In the genomic region with DNA sequence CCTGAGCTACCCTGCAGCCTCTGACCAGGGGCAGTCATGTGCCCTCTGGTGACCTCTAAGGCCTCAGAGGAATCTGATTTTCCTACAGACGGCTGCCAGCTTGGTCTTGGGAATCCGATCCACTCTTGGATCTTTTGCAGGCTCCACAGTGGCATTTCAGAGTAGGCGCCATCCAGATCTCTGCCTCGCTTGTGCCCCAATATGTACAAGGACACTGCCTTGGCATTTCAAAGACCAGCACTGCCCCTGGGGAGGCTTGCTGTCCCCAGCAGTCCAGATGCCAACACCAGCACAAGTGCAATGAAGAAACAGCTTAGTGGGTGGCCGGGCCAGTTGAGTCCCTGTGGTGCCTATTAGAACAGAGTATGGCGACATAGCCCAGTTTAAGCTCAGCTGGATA, we compare ENCODE assay signal across 15 mouse cellular contexts.
DNase-seq lines count a peak whose midpoint lies in the region; ATAC-seq and TF ChIP-seq lines count a peak whose summit lies in the region.
"Had no signal": no experiment of that assay in that cellular context is flagged by ENCODE, and none has a peak within 500 bp of the region (broad histone marks: within the 10 kb centered on the region; RNA-seq: fewer than 3 reads in every experiment).

No protein-coding gene starts in this region.

- intact Hi-C loops in gastrocnemius, postnatal 14 days (cut with DNase I; ENCODE audit: low total_unique reads) = no loop called here

- no peak for TF ChIP-seq CTCF in Patski (IDR thresholded peaks at IDR 0.05)

- ATAC-seq in Patski = peak; percentile 1
- ATAC-seq: activated CD4-positive, CD25-positive, alpha-beta regulatory T cell, adult 4 months had no signal

- no peak for DNase-seq in Patski (ENCODE audit: low read depth, low spot score)
- peak; percentile 55 for DNase-seq in adrenal gland, adult 2 months
- DNase-seq in gastrocnemius, postnatal 14 days = peak; percentile 44
- peak; percentile 30 for DNase-seq in kidney, postnatal 10 days
- DNase-seq in urinary bladder, postnatal 14 days (ENCODE audit: low spot score) = no peak
- DNase-seq in layer of hippocampus, adult 11-12 months (ENCODE audit: low spot score) = no peak
- DNase-seq in c-Kit-positive CD71-positive TER-119-positive erythroid progenitor cells, embryonic 14.5 days (ENCODE audit: low spot score) = no peak
- no peak for DNase-seq in spleen, adult 12 weeks (ENCODE audit: low spot score)
- DNase-seq: cerebellum, postnatal 36 days; thymus, postnatal 25 days had no signal

- no peaks in the 10 kb centered on the region for H3K27me3 ChIP-seq in Patski
- H3K27me3 ChIP-seq: embryonic facial prominence, embryonic 13.5 days; heart, embryonic 13.5 days; midbrain, embryonic 12.5 days; stomach, embryonic 15.5 days had no signal

- POLR2A ChIA-PET in Patski (lab: Charles Lee) = interaction anchor here (0.6 to 2.6 kb wide), 5 partner anchors 46 to 512 kb away, joined by 3 to 16 read pairs (median 3); no protein-coding TSS in a partner anchor

- in situ Hi-C loops in Patski (cut with MboI; ENCODE audit: low pct_unique_long_range_greater_than_20kb) = no loop called here

- CTCF ChIA-PET in Patski (lab: Charles Lee) = interaction anchor here (0.8 to 4.8 kb wide), 11 partner anchors 114 to 1024 kb away, joined by 3 to 24 read pairs (median 4); no protein-coding TSS in a partner anchor

Comparison
In these comparisons a context has a peak if more than half of its experiments do, and no peak if none do; other contexts are left out.
1. DNase-seq: peak in adrenal gland, adult 2 months (single experiment), gastrocnemius, postnatal 14 days (single experiment) and kidney, postnatal 10 days (single experiment); none in Patski (single experiment), urinary bladder, postnatal 14 days (single experiment), layer of hippocampus, adult 11-12 months (single experiment), c-Kit-positive CD71-positive TER-119-positive erythroid progenitor cells, embryonic 14.5 days (single experiment) and spleen, adult 12 weeks (single experiment).